Comparison of ENCODE assay signal across 8 mouse cellular contexts in genomic region chr4:135352326-135353065, GRCm38 (mm10). TPM values are rescaled to one million over a fixed set of nuclear protein-coding genes. Genes with fewer than 3 reads are reported as not detected.
DNase-seq lines count a peak whose midpoint lies in the region; ATAC-seq and TF ChIP-seq lines count a peak whose summit lies in the region.

No protein-coding gene starts in this region.

- no peak for TF ChIP-seq POLR2A in heart, adult 2 months (IDR thresholded peaks at IDR 0.05; ENCODE audit: insufficient read depth, low read depth, low read length)
- no peak for TF ChIP-seq POLR2A in ES-Bruce4 (IDR thresholded peaks at IDR 0.05; ENCODE audit: insufficient read depth, low read length)

- H3K4me2 ChIP-seq in embryonic facial prominence, embryonic 12.5 days (replicated peaks) = peak overlapping the region; percentile 86
- H3K4me2 ChIP-seq in hindbrain, embryonic 15.5 days = peak overlapping the region; percentile 65
- H3K4me2 ChIP-seq in liver, embryonic 14.5 days (ENCODE audit: low read depth) = peak overlapping the region; percentile 95

- DNase-seq in heart, adult 2 months = no peak
- DNase-seq in heart, postnatal 25 days (ENCODE audit: low spot score) = no peak
- peak; percentile 67 to 75 (median 74) for DNase-seq in liver, embryonic 14.5 days (ENCODE audit: low read depth in 3 of 3, low spot score in 3 of 3)
- DNase-seq in retina, postnatal 1 day = peak; percentile 57
- no peak for DNase-seq in ovary, postnatal 36 days (ENCODE audit: low spot score)

- H3K27me3 ChIP-seq in heart, adult 2 months (ENCODE audit: control insufficient read depth, insufficient read depth, low read length) = no peaks in the 10 kb centered on the region
- no peaks in the 10 kb centered on the region for H3K27me3 ChIP-seq in ES-Bruce4 (ENCODE audit: control insufficient read depth, insufficient read depth, low read length, poor library complexity, severe bottlenecking)
- H3K27me3 ChIP-seq in embryonic facial prominence, embryonic 12.5 days = no peaks in the 10 kb centered on the region
- H3K27me3 ChIP-seq in hindbrain, embryonic 15.5 days = no peaks in the 10 kb centered on the region
- no peaks in the 10 kb centered on the region for H3K27me3 ChIP-seq in liver, embryonic 14.5 days (ENCODE audit: control insufficient read depth, insufficient read depth, low read length)

- no peak for TF ChIP-seq CTCF in heart, adult 2 months (IDR thresholded peaks at IDR 0.05)
- no peak for TF ChIP-seq CTCF in ES-Bruce4 (IDR thresholded peaks at IDR 0.05; ENCODE audit: low read depth, low read length)
- no peak for TF ChIP-seq CTCF in liver, embryonic 14.5 days (IDR thresholded peaks at IDR 0.05; ENCODE audit: low read depth)

- H3K4me3 ChIP-seq in heart, adult 2 months = peak overlapping the region; percentile 96
- peak overlapping the region; percentile 100 for H3K4me3 ChIP-seq in ES-Bruce4 (ENCODE audit: low read depth, low read length)
- H3K4me3 ChIP-seq in embryonic facial prominence, embryonic 12.5 days = peak overlapping the region; percentile 97
- H3K4me3 ChIP-seq in hindbrain, embryonic 15.5 days = peak overlapping the region; percentile 84
- H3K4me3 ChIP-seq in liver, embryonic 14.5 days (ENCODE audit: insufficient read depth in 1 of 2, low read depth in 2 of 2, low read length in 2 of 2) = peak overlapping the region; percentile 72 to 80

- peaks cover 7% of the 10 kb centered on the region for H3K4me1 ChIP-seq in heart, adult 2 months (ENCODE audit: control insufficient read depth, insufficient read depth, low read length)
- H3K4me1 ChIP-seq in ES-Bruce4 (ENCODE audit: control insufficient read depth, insufficient read depth, low read length) = peaks cover 1% of the 10 kb centered on the region
- H3K4me1 ChIP-seq in embryonic facial prominence, embryonic 12.5 days = peaks cover 17% of the 10 kb centered on the region
- H3K4me1 ChIP-seq in hindbrain, embryonic 15.5 days (replicated peaks) = peaks cover 22% of the 10 kb centered on the region
- peaks cover 21 to 25% of the 10 kb centered on the region in 2 experiments for H3K4me1 ChIP-seq in liver, embryonic 14.5 days (replicated peaks; ENCODE audit: control insufficient read depth in 2 of 2, insufficient read depth in 2 of 2, low read length in 1 of 2)

- H3K36me3 ChIP-seq in heart, adult 2 months (ENCODE audit: control insufficient read depth, insufficient read depth, low read length) = no peaks in the 10 kb centered on the region; the same call in 1 of the 2 replicates
- peaks cover 7% of the 10 kb centered on the region for H3K36me3 ChIP-seq in ES-Bruce4 (ENCODE audit: control insufficient read depth, insufficient read depth, low read length, poor library complexity, severe bottlenecking)
- peaks cover 12% of the 10 kb centered on the region for H3K36me3 ChIP-seq in embryonic facial prominence, embryonic 12.5 days
- 0 out of 2 replicates have a peak, but pooled peaks cover 2% of the 10 kb centered on the region for H3K36me3 ChIP-seq in hindbrain, embryonic 15.5 days
- peaks cover 19% of the 10 kb centered on the region for H3K36me3 ChIP-seq in liver, embryonic 14.5 days (replicated peaks; ENCODE audit: control insufficient read depth, insufficient read depth, low read depth)

- H3K27ac ChIP-seq in heart, adult 2 months = peak overlapping the region; percentile 92
- H3K27ac ChIP-seq in ES-Bruce4 (ENCODE audit: insufficient read depth, low read length) = peak overlapping the region; percentile 40; the same call in 1 of the 2 replicates
- peak overlapping the region; percentile 89 for H3K27ac ChIP-seq in embryonic facial prominence, embryonic 12.5 days
- peak overlapping the region; percentile 90 for H3K27ac ChIP-seq in hindbrain, embryonic 15.5 days (replicated peaks)
- peak overlapping the region; percentile 89 for H3K27ac ChIP-seq in liver, embryonic 14.5 days

- intact Hi-C loops in heart, adult 2 months (cut with DNase I) = loop anchor here (10.0 kb wide), 1 partner anchor 502 kb away; the partner anchor contains the start of gene Srsf10
- intact Hi-C loops in heart, postnatal 25 days (cut with DNase I) = loop anchor here (5.0 kb wide), 1 partner anchor 200 kb away; no protein-coding TSS in a partner anchor

- peak; percentile 8; the same call in 1 of the 2 replicates for ATAC-seq in embryonic facial prominence, embryonic 12.5 days (ENCODE audit: insufficient number of reproducible peaks, insufficient read depth, low FRiP score, low TSS enrichment)
- peak; percentile 19 for ATAC-seq in hindbrain, embryonic 15.5 days (ENCODE audit: low FRiP score, low read depth)
- ATAC-seq in liver, embryonic 14.5 days (ENCODE audit: insufficient read depth) = peak; percentile 42

- WGBS in heart, adult 2 months = under 1% methylated on average over 67 of the region's 67 CpGs
- under 1% methylated on average over 67 of the region's 67 CpGs for WGBS in embryonic facial prominence, embryonic 12.5 days
- WGBS in hindbrain, embryonic 15.5 days = under 1% methylated on average over 59 of the region's 67 CpGs
- under 1% methylated on average over 67 of the region's 67 CpGs for WGBS in liver, embryonic 14.5 days (ENCODE audit: insufficient replicate concordance)

- no peak for TF ChIP-seq EP300 in heart, adult 2 months (IDR thresholded peaks at IDR 0.05; ENCODE audit: insufficient read depth, low read depth, low read length)
- no peak for TF ChIP-seq EP300 in ES-Bruce4 (IDR thresholded peaks at IDR 0.05; ENCODE audit: insufficient read depth, low read depth, low read length)
- no peak for TF ChIP-seq EP300 in liver, embryonic 14.5 days (IDR thresholded peaks at IDR 0.05; ENCODE audit: low read depth)

- peaks cover 6% of the 10 kb centered on the region for H3K79me2 ChIP-seq in heart, adult 2 months (replicated peaks; ENCODE audit: control insufficient read depth, insufficient read depth, low read length)

- peak overlapping the region; percentile 87 for H3K9ac ChIP-seq in heart, adult 2 months (ENCODE audit: low read depth, low read length)
- H3K9ac ChIP-seq in ES-Bruce4 (ENCODE audit: low read depth, poor library complexity, severe bottlenecking) = peak overlapping the region; percentile 99
- H3K9ac ChIP-seq in embryonic facial prominence, embryonic 12.5 days = peak overlapping the region; percentile 98
- H3K9ac ChIP-seq in hindbrain, embryonic 15.5 days = peak overlapping the region; percentile 94
- H3K9ac ChIP-seq in liver, embryonic 14.5 days (replicated peaks) = peak overlapping the region; percentile 89

- H3K9me3 ChIP-seq in ES-Bruce4 (replicated peaks; ENCODE audit: control insufficient read depth, insufficient read depth, low read length, poor library complexity, severe bottlenecking) = no peaks in the 10 kb centered on the region
- H3K9me3 ChIP-seq in embryonic facial prominence, embryonic 12.5 days = no peaks in the 10 kb centered on the region
- no peaks in the 10 kb centered on the region for H3K9me3 ChIP-seq in hindbrain, embryonic 15.5 days
- no peaks in the 10 kb centered on the region for H3K9me3 ChIP-seq in liver, embryonic 14.5 days (ENCODE audit: control insufficient read depth, low read length)

RNA-seq across cellular contexts. Expression of gene Srrm1, which starts 0.6 kb away (rescaled TPM):
- 10 to 100 TPM; 53.8 to 58.2 TPM for total RNA-seq in heart, adult 2 months (2021)
- polyA plus RNA-seq in heart, adult 2 months (2012; rRNA removed) = 25.0 and 35.0 TPM in 2 replicates
- 10 to 100 TPM; 58.8 to 62.3 TPM for total RNA-seq in heart, postnatal 25 days (2021)
- polyA plus RNA-seq in ES-Bruce4 (2011; ENCODE audit: insufficient read depth, insufficient read length, low read depth, missing spikeins) = 410 and 411 TPM in 2 replicates
- polyA plus RNA-seq in embryonic facial prominence, embryonic 12.5 days (2016; fragmentation: Nextera tagmentation; extraction: Ambion mirVana) = 257 and 276 TPM in 2 replicates
- polyA plus RNA-seq in hindbrain, embryonic 15.5 days (2015; fragmentation: Nextera tagmentation; extraction: Ambion mirVana) = 170 and 175 TPM in 2 replicates
- polyA plus RNA-seq in liver, embryonic 14.5 days (2012; rRNA removed) = 26.7 and 43.6 TPM in 2 replicates
- 94.8 and 99.4 TPM in 2 replicates for polyA plus RNA-seq in liver, embryonic 14.5 days (2014; fragmentation: Nextera tagmentation; extraction: Ambion mirVana)

RNA-seq across cellular contexts. Expression of gene Ncmap, which starts 45.5 kb away (rescaled TPM):
- under 1 TPM in 1 of 2 experiments, not detected in 1; 0.21 TPM for total RNA-seq in heart, adult 2 months (2021)
- 0.62 TPM in 1 of 2 replicates, not detected in the other for polyA plus RNA-seq in heart, adult 2 months (2012; rRNA removed)
- under 1 TPM in 1 of 2 experiments, not detected in 1; 0.31 TPM for total RNA-seq in heart, postnatal 25 days (2021)
- polyA plus RNA-seq in ES-Bruce4 (2011; ENCODE audit: insufficient read depth, insufficient read length, low read depth, missing spikeins) = 2.3 TPM in 2 replicates
- polyA plus RNA-seq in embryonic facial prominence, embryonic 12.5 days (2016; fragmentation: Nextera tagmentation; extraction: Ambion mirVana) = 3.5 and 3.9 TPM in 2 replicates
- 0.37 and 1.00 TPM in 2 replicates for polyA plus RNA-seq in hindbrain, embryonic 15.5 days (2015; fragmentation: Nextera tagmentation; extraction: Ambion mirVana)
- polyA plus RNA-seq in liver, embryonic 14.5 days (2012; rRNA removed) = 0.04 and 0.08 TPM in 2 replicates
- polyA plus RNA-seq in liver, embryonic 14.5 days (2014; fragmentation: Nextera tagmentation; extraction: Ambion mirVana) = 0.06 TPM in 1 of 2 replicates, not detected in the other

Comparison
In these comparisons a context has a peak if more than half of its experiments do, and no peak if none do; other contexts are left out.
1. DNase-seq: peak in liver, embryonic 14.5 days (3 of 3) and retina, postnatal 1 day (single experiment); none in heart, adult 2 months (0 of 2), heart, postnatal 25 days (single experiment) and ovary, postnatal 36 days (single experiment).
2. H3K27ac ChIP-seq: peak in every context shown above with its lines; median percentile 92 in heart, adult 2 months; 90 in hindbrain, embryonic 15.5 days; 89 in embryonic facial prominence, embryonic 12.5 days; 89 in liver, embryonic 14.5 days; 40 in ES-Bruce4.
3. Peak in every context shown above with its lines, with median percentiles within 50 percentile points of each other: H3K4me3 ChIP-seq, H3K9ac ChIP-seq, ATAC-seq and H3K4me2 ChIP-seq.